Mouse (Mus musculus) left cerebral cortex, adult 8-10 months (tissue): ENCODE data around the gene Pi4ka. TPM values are rescaled to one million over a fixed set of nuclear protein-coding genes. Genes with fewer than 3 reads are reported as not detected.

Source experiments
- DNase-seq, 2 experiments: peaks; one replicate each; pipeline ENCODE4 v3.0.0; 2022; ENCODE audit warnings: low spot score in 2 of 2
- total RNA-seq, 4 experiments: library from RNA; stranded (reverse); gene quantifications; 2 replicates each; pipeline ENCODE4 v1.2.4; 2022

Pi4ka gene
- total RNA-seq, 4 experiments from 2014 or later, result 312 to 368 (median 333) TPM

DNA sequence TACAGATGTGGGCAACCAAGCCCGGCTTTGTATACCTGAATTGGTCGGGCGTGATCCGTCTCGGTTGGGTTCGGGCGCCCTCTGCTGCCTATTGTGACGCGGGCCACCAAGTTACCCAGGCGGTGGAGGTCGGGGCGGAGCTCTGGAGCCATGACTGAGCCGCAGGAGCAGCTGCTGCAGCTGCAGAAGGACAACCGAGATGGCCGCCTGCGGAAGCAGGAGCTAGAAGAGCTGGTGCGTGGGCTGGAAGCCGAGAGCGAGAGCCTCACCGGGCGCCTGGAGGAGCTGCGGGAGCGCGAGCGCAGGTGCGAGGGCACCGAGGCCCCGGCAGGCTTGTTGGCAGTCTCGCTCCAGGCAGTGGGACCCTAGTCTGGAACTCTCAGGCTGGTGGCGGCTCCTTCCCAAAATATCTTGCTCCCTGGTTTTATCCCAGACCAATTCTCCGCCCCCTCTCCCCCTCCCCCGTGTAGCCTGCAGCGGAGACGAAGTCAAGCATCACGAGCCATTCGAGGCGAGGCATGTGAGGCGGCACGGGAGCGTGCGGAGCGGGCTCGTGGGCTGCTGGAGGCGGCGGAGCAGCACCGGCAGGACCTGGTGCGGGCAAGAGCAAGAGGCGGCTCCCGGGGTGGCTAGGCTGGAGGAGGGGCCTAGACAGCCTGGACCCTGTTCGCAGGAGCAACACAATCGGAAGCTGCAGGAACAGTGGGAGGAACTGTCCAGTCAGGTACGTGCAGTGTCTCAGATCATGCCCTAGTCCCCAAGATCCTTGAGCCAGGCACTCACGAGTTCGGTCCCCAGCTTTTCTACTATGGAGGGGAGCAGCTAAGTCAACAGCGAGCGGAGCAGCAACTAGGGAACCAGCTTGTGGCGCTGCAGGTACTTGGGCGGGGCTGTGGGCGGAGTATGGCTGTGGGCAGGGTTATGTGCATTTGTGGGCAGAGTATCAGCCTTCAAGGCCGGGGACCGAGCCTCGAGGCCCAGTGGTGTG is 129.7 kb downstream of the Pi4ka start:
- peak; percentile 89 for DNase-seq

GRCm38 (mm10) chr16:17275721-17276120 is 130.4 kb downstream of the Pi4ka start, which contains the start of gene Tmem191c:
Tmem191c (plus strand) TSS chr16:17276077.
- DNase-seq, result no peak

- DNase-seq, result no peak
These were observed 134.3 kb downstream of the Pi4ka start for GRCm38 (mm10) chr16:17271856-17272255.

- no peak for DNase-seq
These were observed 135.0 kb downstream of the Pi4ka start for GRCm38 (mm10) chr16:17271124-17271523.

GRCm38 (mm10) chr16:17269872-17270271 is 136.2 kb downstream of the Pi4ka start:
- no peak for DNase-seq

DNA sequence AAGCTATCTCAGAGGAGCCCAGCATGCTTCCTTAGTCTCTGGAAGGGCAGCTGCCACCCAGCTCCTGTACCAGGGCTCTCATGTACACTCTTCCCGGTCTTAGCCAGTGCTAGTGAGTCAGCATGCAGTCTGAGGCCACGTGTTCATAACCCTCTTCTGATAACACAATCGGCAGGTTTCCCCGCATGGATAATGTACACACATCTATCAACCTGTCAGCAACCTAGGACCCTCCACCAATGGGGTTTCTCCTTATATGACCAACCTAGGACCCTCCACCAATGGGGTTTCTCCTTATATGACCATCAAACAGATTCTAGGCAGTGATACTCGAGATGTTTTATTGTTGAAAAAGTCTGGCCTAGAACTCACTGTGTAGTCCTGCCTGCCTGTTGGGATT is 138.2 kb downstream of the Pi4ka start:
- no peak for DNase-seq

DNA sequence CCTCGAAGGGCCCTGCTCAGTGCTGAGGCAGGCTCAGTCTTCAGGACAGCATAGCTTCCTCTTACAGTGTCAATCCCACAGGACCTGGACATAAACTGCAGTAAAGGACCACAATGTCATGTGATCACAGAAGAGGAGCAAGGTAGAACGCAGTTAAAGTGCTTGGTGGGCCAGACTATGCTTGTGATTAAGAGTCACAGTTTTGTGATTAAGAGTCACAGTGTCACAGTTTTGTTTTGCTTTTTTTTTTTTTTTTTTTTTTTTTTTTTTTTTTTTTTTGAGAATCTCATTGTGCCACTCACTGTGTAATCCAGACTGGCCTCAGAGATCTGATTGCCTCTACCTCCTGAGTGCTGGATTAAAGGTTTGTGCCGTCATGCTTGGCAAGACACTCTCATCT is 140.0 kb downstream of the Pi4ka start:
- no peak for DNase-seq

DNA sequence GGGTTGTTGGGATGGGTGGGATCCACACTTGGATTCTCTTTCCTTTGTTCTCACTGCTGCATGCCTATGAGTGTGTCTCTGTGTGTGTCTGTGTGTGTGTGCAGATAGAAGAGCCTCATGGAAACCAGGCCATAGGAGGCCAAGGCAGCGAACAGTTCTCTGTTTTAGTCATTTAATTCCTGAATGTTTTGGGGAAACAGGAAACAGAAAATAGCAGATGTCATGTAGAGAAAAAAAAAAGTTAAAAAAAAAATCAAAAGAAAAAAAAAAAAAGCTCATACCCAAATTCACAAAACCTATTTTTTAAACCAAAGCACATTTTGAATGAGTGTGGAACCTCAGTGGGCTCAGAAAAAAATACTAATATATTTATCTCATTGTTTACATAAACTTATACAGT is 144.8 kb downstream of the Pi4ka start:
- DNase-seq, result no peak

- DNase-seq, result no peak
These were observed 147.2 kb downstream of the Pi4ka start for GRCm38 (mm10) chr16:17258917-17259316.

GRCm38 (mm10) chr16:17257359-17257821 is 148.7 kb downstream of the Pi4ka start:
- no peak for DNase-seq

GRCm38 (mm10) chr16:17255270-17255669 is 150.8 kb downstream of the Pi4ka start:
- DNase-seq, result no peak

GRCm38 (mm10) chr16:17254005-17254597 is 152.0 kb downstream of the Pi4ka start:
- no peak for DNase-seq

GRCm38 (mm10) chr16:17252841-17253240 is 153.3 kb downstream of the Pi4ka start:
- DNase-seq, result no peak

- DNase-seq, result no peak
These were observed 153.9 kb downstream of the Pi4ka start for GRCm38 (mm10) chr16:17252086-17252726.

DNA sequence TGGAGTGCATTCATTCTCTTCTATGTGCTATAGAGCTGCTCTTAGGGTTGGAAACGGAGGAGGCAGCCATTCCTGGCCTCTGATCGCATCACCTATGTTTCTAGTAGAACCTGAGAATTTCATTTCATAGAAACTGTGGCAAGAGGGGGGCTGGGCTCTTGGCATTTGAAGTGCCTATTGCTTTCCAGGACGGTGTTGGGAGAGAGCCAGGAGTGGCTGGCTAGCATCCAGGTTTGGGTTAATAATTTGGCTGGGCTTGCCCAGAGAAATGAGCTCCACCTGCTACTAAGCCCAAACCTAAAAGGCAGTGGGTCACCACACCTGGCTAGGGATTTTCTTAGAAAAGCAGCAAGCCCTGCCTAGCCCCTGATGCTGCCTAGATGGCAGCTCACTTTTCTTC is 154.6 kb downstream of the Pi4ka start:
- no peak for DNase-seq

DNA sequence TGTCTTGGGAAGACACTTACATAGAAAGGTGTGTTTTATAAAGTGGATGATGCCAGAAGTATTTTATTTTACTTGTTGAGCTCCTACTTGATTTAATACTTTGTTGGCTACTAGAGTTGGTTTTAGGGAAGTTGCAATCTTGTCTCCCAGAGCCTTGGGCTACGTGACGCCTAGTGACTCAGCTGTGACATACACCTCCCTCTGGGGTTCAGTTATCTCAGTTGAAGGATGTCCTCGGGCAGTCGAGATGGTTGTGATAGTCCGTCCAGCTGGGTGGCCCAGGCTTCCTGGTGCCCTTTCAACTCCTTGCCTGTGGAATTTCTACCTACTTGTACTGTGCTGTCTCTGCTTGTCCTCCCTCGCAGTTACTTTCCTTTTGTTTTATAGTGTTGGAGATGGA is 157.0 kb downstream of the Pi4ka start:
- no peak for DNase-seq

DNA sequence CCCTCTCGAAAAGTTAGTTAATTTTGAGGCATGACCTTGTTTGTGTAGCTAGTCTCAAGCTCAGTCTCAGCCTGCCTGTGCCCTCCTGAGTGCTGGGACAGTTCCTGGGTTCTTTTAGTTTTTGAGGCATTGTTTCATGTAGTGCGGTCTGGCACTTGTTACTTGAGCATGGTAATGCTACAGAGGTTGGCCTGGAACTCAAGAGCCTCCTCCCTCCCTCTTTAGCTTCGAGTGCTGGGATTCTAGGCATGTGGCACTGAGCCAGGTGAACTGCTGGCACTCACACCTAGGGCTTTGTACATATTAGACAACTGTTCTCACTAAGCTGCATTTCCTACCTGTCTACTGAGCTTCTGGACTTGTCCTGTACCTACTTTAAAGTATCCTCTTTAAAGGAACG is 158.4 kb downstream of the Pi4ka start:
- DNase-seq, result no peak

DNA sequence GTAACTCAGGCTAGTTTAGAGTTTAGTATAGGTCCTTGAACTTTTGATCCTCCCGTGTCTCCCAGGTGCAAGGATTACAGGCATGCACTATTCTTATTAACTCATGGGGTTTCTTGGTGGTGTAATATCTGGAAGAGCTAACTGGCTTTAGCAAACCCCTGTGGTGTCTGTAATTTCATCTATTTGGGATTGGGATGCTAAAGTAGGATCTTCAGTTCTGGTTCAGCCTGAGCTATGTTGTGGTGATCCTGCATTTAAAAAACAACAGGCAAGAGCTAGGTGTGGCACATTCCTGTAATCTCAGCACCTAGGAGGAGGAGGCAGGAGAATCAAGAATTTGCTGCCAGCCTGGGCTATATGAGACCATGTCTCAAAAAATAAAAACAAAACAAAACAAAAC is 161.1 kb downstream of the Pi4ka start:
- no peak for DNase-seq

DNA sequence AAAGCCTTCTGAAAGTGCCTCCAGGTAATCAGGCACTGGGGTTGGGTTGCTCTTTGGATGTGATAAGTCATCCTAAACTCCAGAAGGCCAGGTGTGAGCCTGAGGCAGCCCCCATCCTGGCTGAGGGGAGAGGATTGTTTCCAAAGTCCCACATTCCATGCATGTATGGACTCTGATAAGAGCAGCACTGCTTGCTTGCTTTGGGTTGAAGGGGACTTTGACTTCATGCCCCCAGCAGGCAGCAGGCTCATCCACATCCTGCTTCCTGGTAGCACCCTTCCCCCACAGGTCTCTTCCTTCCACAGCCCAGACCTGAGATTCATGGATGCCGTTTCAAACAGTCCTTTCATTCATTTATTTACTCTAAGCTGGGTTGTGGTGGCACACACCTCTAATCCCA is 162.4 kb downstream of the Pi4ka start:
- no peak for DNase-seq

GRCm38 (mm10) chr16:17239409-17239808 is 166.7 kb downstream of the Pi4ka start:
- DNase-seq, result no peak

- no peak for DNase-seq
These were observed 168.5 kb downstream of the Pi4ka start for GRCm38 (mm10) chr16:17237634-17238033.
